Mouse (Mus musculus): ENCODE results near the gene Kcnh4. TPM values are rescaled to one million over a fixed set of nuclear protein-coding genes. Genes with fewer than 3 reads are reported as not detected.

The Kcnh4 gene
- total and polyA plus RNA-seq, 2 experiments from 2014 or later: not detected

- ATAC-seq (ENCODE audit: insufficient read depth, low read depth) (peak; percentile 45; the same call in 1 of the 2 replicates), DNase-seq (ENCODE audit: low spot score) (peak; percentile 86)
- H3K4me1 ChIP-seq (ENCODE audit: control insufficient read depth, insufficient read depth): no peaks in the 10 kb centered on the region
- no peak overlapping the region for H3K9ac ChIP-seq (replicated peaks; ENCODE audit: low read depth, low read length)
- TF ChIP-seq CTCF (IDR thresholded peaks at IDR 0.05; ENCODE audit: low read depth) (peak; percentile 98), EP300 (IDR thresholded peaks at IDR 0.05; ENCODE audit: low read depth) (no peak)
- H3K9me3 ChIP-seq (replicated peaks; ENCODE audit: control insufficient read depth, low read length): no peaks in the 10 kb centered on the region
- H3K27me3 ChIP-seq (ENCODE audit: control insufficient read depth, insufficient read depth, low read length): no peaks in the 10 kb centered on the region; the same call in 1 of the 2 replicates
- H3K4me2 ChIP-seq (ENCODE audit: low read depth, low read length): peak overlapping the region; percentile 48
- WGBS: 32% methylated on average over 19 of the region's 19 CpGs
- no peak overlapping the region for H3K27ac ChIP-seq (ENCODE audit: low read depth)
- peaks cover 27% of the 10 kb centered on the region for H3K36me3 ChIP-seq (replicated peaks; ENCODE audit: control insufficient read depth, insufficient read depth, low read length)
- peak overlapping the region; percentile 22 for H3K4me3 ChIP-seq (ENCODE audit: low read depth, low read length)
Observed at GRCm38 (mm10) chr11:100702081-100702851, 57.5 kb downstream of the Kcnh4 start.

GRCm38 (mm10) chr11:100701301-100701700 lies 58.4 kb downstream of the Kcnh4 start:
- DNase-seq (ENCODE audit: low spot score): no peak
- peaks cover 19% of the 10 kb centered on the region for H3K36me3 ChIP-seq (replicated peaks; ENCODE audit: control insufficient read depth, insufficient read depth, low read length)
- H3K4me1 ChIP-seq (ENCODE audit: control insufficient read depth, insufficient read depth): no peaks in the 10 kb centered on the region
- H3K9me3 ChIP-seq (replicated peaks; ENCODE audit: control insufficient read depth, low read length): no peaks in the 10 kb centered on the region
- H3K9ac ChIP-seq (replicated peaks; ENCODE audit: low read depth, low read length): no peak overlapping the region
- 8% methylated on average over 14 of the region's 14 CpGs for WGBS
- no peak for TF ChIP-seq CTCF (IDR thresholded peaks at IDR 0.05; ENCODE audit: low read depth)
- no peak for TF ChIP-seq EP300 (IDR thresholded peaks at IDR 0.05; ENCODE audit: low read depth)
- H3K27ac ChIP-seq (ENCODE audit: low read depth): no peak overlapping the region
- H3K4me2 ChIP-seq (ENCODE audit: low read depth, low read length): peak overlapping the region; percentile 41; the same call in 1 of the 2 replicates
- H3K27me3 ChIP-seq (ENCODE audit: control insufficient read depth, insufficient read depth, low read length): no peaks in the 10 kb centered on the region; the same call in 1 of the 2 replicates
- H3K4me3 ChIP-seq (ENCODE audit: low read depth, low read length): 0 out of 2 replicates have a peak overlapping the region, but pooled peaks have one; percentile 15
- no peak for ATAC-seq (ENCODE audit: insufficient read depth, low read depth)

- no peak for TF ChIP-seq CTCF (IDR thresholded peaks at IDR 0.05; ENCODE audit: low read depth)
- no peak for TF ChIP-seq EP300 (IDR thresholded peaks at IDR 0.05; ENCODE audit: low read depth)
- ATAC-seq (ENCODE audit: insufficient read depth, low read depth) (no peak), DNase-seq (ENCODE audit: low spot score) (no peak)
- no peaks in the 10 kb centered on the region for H3K9me3 ChIP-seq (replicated peaks; ENCODE audit: control insufficient read depth, low read length)
- no peak overlapping the region for H3K4me3 ChIP-seq (ENCODE audit: low read depth, low read length)
- H3K36me3 ChIP-seq (replicated peaks; ENCODE audit: control insufficient read depth, insufficient read depth, low read length): peaks cover 13% of the 10 kb centered on the region
- no peaks in the 10 kb centered on the region; the same call in 1 of the 2 replicates for H3K27me3 ChIP-seq (ENCODE audit: control insufficient read depth, insufficient read depth, low read length)
- peak overlapping the region; percentile 41; the same call in 1 of the 2 replicates for H3K4me2 ChIP-seq (ENCODE audit: low read depth, low read length)
- no peak overlapping the region for H3K27ac ChIP-seq (ENCODE audit: low read depth)
- no peak overlapping the region for H3K9ac ChIP-seq (replicated peaks; ENCODE audit: low read depth, low read length)
- no peaks in the 10 kb centered on the region for H3K4me1 ChIP-seq (ENCODE audit: control insufficient read depth, insufficient read depth)
- WGBS: 77% methylated on average over 3 of the region's 3 CpGs
Observed at GRCm38 (mm10) chr11:100700710-100701109, 59.0 kb downstream of the Kcnh4 start.

- H3K9me3 ChIP-seq (replicated peaks; ENCODE audit: control insufficient read depth, low read length): no peaks in the 10 kb centered on the region
- DNase-seq (ENCODE audit: low spot score) (no peak), ATAC-seq (ENCODE audit: insufficient read depth, low read depth) (no peak)
- TF ChIP-seq EP300 (IDR thresholded peaks at IDR 0.05; ENCODE audit: low read depth): no peak
- TF ChIP-seq CTCF (IDR thresholded peaks at IDR 0.05; ENCODE audit: low read depth): no peak
- H3K27me3 ChIP-seq (ENCODE audit: control insufficient read depth, insufficient read depth, low read length): peaks cover 2% of the 10 kb centered on the region
- no peaks in the 10 kb centered on the region for H3K4me1 ChIP-seq (ENCODE audit: control insufficient read depth, insufficient read depth)
- H3K9ac ChIP-seq (replicated peaks; ENCODE audit: low read depth, low read length): no peak overlapping the region
- no peaks in the 10 kb centered on the region for H3K36me3 ChIP-seq (replicated peaks; ENCODE audit: control insufficient read depth, insufficient read depth, low read length)
- no peak overlapping the region for H3K4me3 ChIP-seq (ENCODE audit: low read depth, low read length)
- no peak overlapping the region for H3K4me2 ChIP-seq (ENCODE audit: low read depth, low read length)
- 59% methylated on average over 7 of the region's 7 CpGs for WGBS
- H3K27ac ChIP-seq (ENCODE audit: low read depth): no peak overlapping the region
Observed at GRCm38 (mm10) chr11:100697921-100698320, 61.8 kb downstream of the Kcnh4 start.

GRCm38 (mm10) chr11:100694926-100695325 lies 64.8 kb downstream of the Kcnh4 start:
- 33% methylated on average over 5 of the region's 5 CpGs for WGBS
- Histone ChIP-seq H3K4me1 (ENCODE audit: control insufficient read depth, insufficient read depth) (peaks cover 6% of the 10 kb centered on the region), H3K27ac (ENCODE audit: low read depth) (no peak overlapping the region), H3K9ac (replicated peaks; ENCODE audit: low read depth, low read length) (no peak overlapping the region), H3K4me2 (ENCODE audit: low read depth, low read length) (no peak overlapping the region), H3K27me3 (ENCODE audit: control insufficient read depth, insufficient read depth, low read length) (peaks cover 19% of the 10 kb centered on the region), H3K36me3 (replicated peaks; ENCODE audit: control insufficient read depth, insufficient read depth, low read length) (no peaks in the 10 kb centered on the region), H3K4me3 (ENCODE audit: low read depth, low read length) (no peak overlapping the region), H3K9me3 (replicated peaks; ENCODE audit: control insufficient read depth, low read length) (no peaks in the 10 kb centered on the region)
- DNase-seq (ENCODE audit: low spot score): peak; percentile 52
- TF ChIP-seq CTCF (IDR thresholded peaks at IDR 0.05; ENCODE audit: low read depth) (peak; percentile 97), EP300 (IDR thresholded peaks at IDR 0.05; ENCODE audit: low read depth) (no peak)
- peak; percentile 67; the same call in 1 of the 2 replicates for ATAC-seq (ENCODE audit: insufficient read depth, low read depth)

All from heart, postnatal 0 days (tissue).